Mouse (Mus musculus) adrenal gland, postnatal 4 days (tissue): ENCODE results near the gene S1pr2. TPM values are rescaled to one million over a fixed set of nuclear protein-coding genes. Genes with fewer than 3 reads are reported as not detected.
"Not testable (repeated sequence)": the region's sequence is repeated elsewhere in the genome, so short reads cannot be mapped to it uniquely, and the experiment has no call there.

Source experiments
- DNase-seq, 2 experiments: peaks; one replicate each; pipeline ENCODE4 v3.0.0; 2021 to 2022; ENCODE audit warnings: low spot score in 2 of 2, mixed read lengths in 2 of 2
- total RNA-seq, 2 experiments: library from RNA; stranded (reverse); gene quantifications; 2 replicates each; pipeline ENCODE4 v1.2.3; 2021

S1pr2 gene
- total RNA-seq, 2 experiments from 2014 or later, result 12.2 to 17.0 TPM

- DNase-seq, result no peak
Observed at GRCm38 (mm10) chr9:21001651-21002200, 25.1 kb upstream of the S1pr2 start.

- no peak for DNase-seq
Observed at GRCm38 (mm10) chr9:21000811-21001210, 24.2 kb upstream of the S1pr2 start.

GRCm38 (mm10) chr9:20998337-20998736, 21.8 kb upstream of the S1pr2 start:
- DNase-seq, result not testable (repeated sequence)

GRCm38 (mm10) chr9:20997065-20997464, 20.5 kb upstream of the S1pr2 start:
- DNase-seq, result no peak

GRCm38 (mm10) chr9:20995069-20995468, 18.5 kb upstream of the S1pr2 start:
- DNase-seq, result no peak

GRCm38 (mm10) chr9:20993165-20993898, 16.8 kb upstream of the S1pr2 start:
- DNase-seq, result no peak

GRCm38 (mm10) chr9:20991587-20991986, 15.0 kb upstream of the S1pr2 start:
- no peak for DNase-seq

- no peak for DNase-seq
Observed at GRCm38 (mm10) chr9:20990861-20991260, 14.3 kb upstream of the S1pr2 start.

GRCm38 (mm10) chr9:20987953-20988352, 11.4 kb upstream of the S1pr2 start:
- DNase-seq, result no peak

GRCm38 (mm10) chr9:20986952-20987686, 10.5 kb upstream of the S1pr2 start:
- no peak for DNase-seq

- DNase-seq, result no peak
Observed at GRCm38 (mm10) chr9:20983169-20983568, 6.6 kb upstream of the S1pr2 start.

- no peak for DNase-seq
Observed at GRCm38 (mm10) chr9:20982171-20982570, 5.6 kb upstream of the S1pr2 start.

GRCm38 (mm10) chr9:20979769-20980168, 3.2 kb upstream of the S1pr2 start:
- DNase-seq, result no peak

GRCm38 (mm10) chr9:20979181-20979580, 2.6 kb upstream of the S1pr2 start:
- no peak for DNase-seq

- DNase-seq, result no peak
Observed at GRCm38 (mm10) chr9:20978409-20979095, 2.0 kb upstream of the S1pr2 start.

GRCm38 (mm10) chr9:20976961-20977689, 544 bp upstream of the S1pr2 start:
- no peak for DNase-seq

GRCm38 (mm10) chr9:20975431-20976215, 958 bp downstream of the S1pr2 start:
- no peak for DNase-seq

GRCm38 (mm10) chr9:20973682-20974075, 2.9 kb downstream of the S1pr2 start:
- DNase-seq, result no peak

- no peak for DNase-seq
Observed at GRCm38 (mm10) chr9:20973001-20973681, 3.4 kb downstream of the S1pr2 start.
